In genomic region chrX:141473470-141474302, GRCm38 (mm10) we compare ENCODE assay signal across 8 mouse cellular contexts. TPM values are rescaled to one million over a fixed set of nuclear protein-coding genes. Genes with fewer than 3 reads are reported as not detected.
DNase-seq lines count a peak whose midpoint lies in the region; ATAC-seq lines count a peak whose summit lies in the region.

Gene Col4a6, minus strand, starts transcription at chrX:141474076.

- intact Hi-C loops in left cerebral cortex, postnatal 14 days (cut with DNase I), result no loop called here

- H3K4me3 ChIP-seq in embryonic facial prominence, embryonic 11.5 days (ENCODE audit: low read depth, low read length), result peak within 1 kb of the TSS; percentile 27
- H3K4me3 ChIP-seq in hindbrain, embryonic 11.5 days (ENCODE audit: low read depth, low read length), result peak within 1 kb of the TSS; percentile 30
- H3K4me3 ChIP-seq in limb, embryonic 15.5 days, result peak within 1 kb of the TSS; percentile 47
- H3K4me3 ChIP-seq in neural tube, embryonic 13.5 days, result peak within 1 kb of the TSS; percentile 43

- peak within 1 kb of the TSS; percentile 50 for H3K4me2 ChIP-seq in embryonic facial prominence, embryonic 11.5 days (ENCODE audit: low read depth, low read length)
- peak within 1 kb of the TSS; percentile 48 for H3K4me2 ChIP-seq in hindbrain, embryonic 11.5 days (replicated peaks; ENCODE audit: low read depth, low read length)
- peak within 1 kb of the TSS; percentile 57 for H3K4me2 ChIP-seq in limb, embryonic 15.5 days
- peak within 1 kb of the TSS; percentile 63 for H3K4me2 ChIP-seq in neural tube, embryonic 13.5 days

- H3K9me3 ChIP-seq in embryonic facial prominence, embryonic 11.5 days (replicated peaks; ENCODE audit: control insufficient read depth, low read length), result no peaks in the 10 kb centered on the region
- H3K9me3 ChIP-seq in hindbrain, embryonic 11.5 days (ENCODE audit: control insufficient read depth, low read length), result no peaks in the 10 kb centered on the region
- H3K9me3 ChIP-seq in limb, embryonic 15.5 days, result no peaks in the 10 kb centered on the region
- no peaks in the 10 kb centered on the region for H3K9me3 ChIP-seq in neural tube, embryonic 13.5 days

- no peak within 1 kb of the TSS for H3K9ac ChIP-seq in embryonic facial prominence, embryonic 11.5 days (replicated peaks; ENCODE audit: low read length)
- H3K9ac ChIP-seq in hindbrain, embryonic 11.5 days (ENCODE audit: low read depth, low read length), result 0 out of 2 replicates have a peak within 1 kb of the TSS, but pooled peaks have one; percentile 15
- no peak within 1 kb of the TSS for H3K9ac ChIP-seq in limb, embryonic 15.5 days
- H3K9ac ChIP-seq in neural tube, embryonic 13.5 days, result peak within 1 kb of the TSS; percentile 49; the same call in 1 of the 2 replicates

- H3K36me3 ChIP-seq in embryonic facial prominence, embryonic 11.5 days (replicated peaks; ENCODE audit: control insufficient read depth, insufficient read depth, low read depth, low read length), result no peaks in the 10 kb centered on the region
- no peaks in the 10 kb centered on the region for H3K36me3 ChIP-seq in hindbrain, embryonic 11.5 days (ENCODE audit: control insufficient read depth, insufficient read depth, low read length)
- no peaks in the 10 kb centered on the region for H3K36me3 ChIP-seq in limb, embryonic 15.5 days
- H3K36me3 ChIP-seq in neural tube, embryonic 13.5 days, result no peaks in the 10 kb centered on the region

- no peaks in the 10 kb centered on the region; the same call in 1 of the 2 replicates for H3K27me3 ChIP-seq in embryonic facial prominence, embryonic 11.5 days (ENCODE audit: control insufficient read depth, insufficient read depth, low read length)
- H3K27me3 ChIP-seq in hindbrain, embryonic 11.5 days (ENCODE audit: control insufficient read depth, insufficient read depth, low read length), result peaks cover 8% of the 10 kb centered on the region; the same call in 1 of the 2 replicates
- H3K27me3 ChIP-seq in limb, embryonic 15.5 days, result peaks cover 22% of the 10 kb centered on the region
- H3K27me3 ChIP-seq in neural tube, embryonic 13.5 days, result peaks cover 48% of the 10 kb centered on the region

- no peaks in the 10 kb centered on the region for H3K4me1 ChIP-seq in embryonic facial prominence, embryonic 11.5 days (ENCODE audit: control insufficient read depth, insufficient read depth, low read length)
- H3K4me1 ChIP-seq in hindbrain, embryonic 11.5 days (replicated peaks; ENCODE audit: control insufficient read depth, insufficient read depth, low read length), result no peaks in the 10 kb centered on the region
- no peaks in the 10 kb centered on the region for H3K4me1 ChIP-seq in limb, embryonic 15.5 days
- H3K4me1 ChIP-seq in neural tube, embryonic 13.5 days (replicated peaks), result no peaks in the 10 kb centered on the region

- peak; percentile 62; the same call in 1 of the 2 replicates for ATAC-seq in embryonic facial prominence, embryonic 11.5 days (replicated peaks; ENCODE audit: insufficient number of reproducible peaks, low FRiP score, low TSS enrichment, low read depth)
- ATAC-seq in hindbrain, embryonic 11.5 days (ENCODE audit: low FRiP score), result peak; percentile 72
- ATAC-seq in limb, embryonic 15.5 days (ENCODE audit: insufficient number of reproducible peaks, low FRiP score, low TSS enrichment, low read depth), result no peak
- no peak for ATAC-seq in neural tube, embryonic 13.5 days (ENCODE audit: low read depth)

- no peak within 1 kb of the TSS for H3K27ac ChIP-seq in embryonic facial prominence, embryonic 11.5 days (replicated peaks; ENCODE audit: low read depth, low read length)
- H3K27ac ChIP-seq in hindbrain, embryonic 11.5 days (ENCODE audit: low read depth, low read length), result no peak within 1 kb of the TSS
- no peak within 1 kb of the TSS for H3K27ac ChIP-seq in limb, embryonic 15.5 days
- no peak within 1 kb of the TSS for H3K27ac ChIP-seq in neural tube, embryonic 13.5 days (replicated peaks)

- 14% methylated on average over 16 of the region's 16 CpGs for WGBS in embryonic facial prominence, embryonic 11.5 days
- WGBS in hindbrain, embryonic 11.5 days, result 16% methylated on average over 16 of the region's 16 CpGs
- WGBS in limb, embryonic 15.5 days, result 20% methylated on average over 16 of the region's 16 CpGs
- WGBS in neural tube, embryonic 13.5 days, result 24% methylated on average over 16 of the region's 16 CpGs

- DNase-seq in cerebellum, postnatal 10 days, result peak; percentile 4 to 20
- DNase-seq in cerebellum, adult 9-10 months, result no peak
- peak; percentile 7 for DNase-seq in embryonic facial prominence, embryonic 11.5 days (ENCODE audit: low spot score)
- DNase-seq in hindbrain, embryonic 11.5 days (ENCODE audit: low spot score), result peak; percentile 22
- DNase-seq in layer of hippocampus, adult 18-20 months (ENCODE audit: low spot score in 2 of 2), result no peak
- DNase-seq in left cerebral cortex, postnatal 14 days (ENCODE audit: low spot score in 2 of 2), result no peak

RNA-seq across cellular contexts. Expression of gene Col4a6, which starts in this region (rescaled TPM):
- polyA plus RNA-seq in embryonic facial prominence, embryonic 11.5 days (2014; fragmentation: Nextera tagmentation; extraction: Ambion mirVana), result 0.81 and 1.1 TPM in 2 replicates
- polyA plus RNA-seq in hindbrain, embryonic 11.5 days (2014; fragmentation: Nextera tagmentation; extraction: Ambion mirVana), result 1.6 and 2.4 TPM in 2 replicates
- 2.2 TPM in 2 replicates for polyA plus RNA-seq in limb, embryonic 15.5 days (2015; fragmentation: Nextera tagmentation; extraction: Ambion mirVana)
- polyA plus RNA-seq in neural tube, embryonic 13.5 days (2015; fragmentation: Nextera tagmentation; extraction: Ambion mirVana), result 2.2 and 2.5 TPM in 2 replicates
- total RNA-seq in layer of hippocampus, adult 18-20 months (2021), result under 1 TPM; 0.42 to 0.71 TPM
- 1 to 10 TPM; 1.4 to 2.3 TPM for total RNA-seq in left cerebral cortex, postnatal 14 days (2021)

Comparison
In these comparisons a context has a peak if more than half of its experiments do, and no peak if none do; other contexts are left out.
1. DNase-seq: peak in cerebellum, postnatal 10 days (2 of 2), embryonic facial prominence, embryonic 11.5 days (single experiment) and hindbrain, embryonic 11.5 days (single experiment); none in cerebellum, adult 9-10 months (single experiment), layer of hippocampus, adult 18-20 months (0 of 2) and left cerebral cortex, postnatal 14 days (0 of 2).
2. ATAC-seq: peak in embryonic facial prominence, embryonic 11.5 days (single experiment) and hindbrain, embryonic 11.5 days (single experiment); none in limb, embryonic 15.5 days (single experiment) and neural tube, embryonic 13.5 days (single experiment).
3. H3K9ac ChIP-seq: peak in hindbrain, embryonic 11.5 days (single experiment) and neural tube, embryonic 13.5 days (single experiment); none in embryonic facial prominence, embryonic 11.5 days (single experiment) and limb, embryonic 15.5 days (single experiment).
4. Peak in every context shown above with its lines, with median percentiles within 50 percentile points of each other: H3K4me2 ChIP-seq and H3K4me3 ChIP-seq.